Mouse (Mus musculus): Measurements from ENCODE around the gene Thsd4.
A peak's percentile ranks its signal among the peaks of the same experiment; 100 is the strongest.

Gene Thsd4

GRCm38 (mm10) chr9:60454406-60455076 is 67.3 kb downstream of the Thsd4 start:
- no peak for DNase-seq

GRCm38 (mm10) chr9:60449498-60449897 is 72.3 kb downstream of the Thsd4 start:
- no peak for DNase-seq

- no peak for DNase-seq
Measured at GRCm38 (mm10) chr9:60445821-60446220, 76.0 kb downstream of the Thsd4 start.

DNA sequence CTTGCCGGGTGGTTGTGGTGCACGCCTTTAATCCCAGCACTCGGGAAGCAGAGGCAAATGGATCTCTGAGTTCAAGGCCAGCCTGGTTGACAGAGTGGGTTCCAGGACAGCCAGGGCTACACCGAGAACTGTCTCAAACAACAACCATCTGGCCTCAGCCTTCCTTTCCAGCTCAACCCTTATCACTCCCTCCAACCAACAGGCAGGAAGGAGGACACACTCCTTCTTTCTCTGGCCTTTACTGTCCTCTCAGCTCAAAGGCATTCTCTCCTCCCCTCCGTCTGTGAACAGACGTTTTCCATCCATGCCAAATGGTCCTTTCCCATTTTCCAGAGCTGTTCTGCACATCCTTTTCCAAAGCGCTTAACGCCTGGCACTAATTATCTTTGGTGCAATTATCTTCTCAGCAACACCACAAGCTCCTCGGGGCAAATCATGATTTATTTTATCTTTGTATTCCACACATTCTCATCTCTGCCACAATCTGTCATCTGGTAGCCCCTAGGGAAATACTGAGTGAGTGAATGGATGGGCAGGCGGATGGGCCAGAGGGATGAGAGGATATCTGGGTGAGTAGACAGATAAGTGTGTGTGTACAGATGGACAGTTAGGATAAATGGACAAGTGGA is 80.5 kb downstream of the Thsd4 start:
- no peak for DNase-seq

GRCm38 (mm10) chr9:60440506-60440905 is 81.3 kb downstream of the Thsd4 start:
- no peak for DNase-seq

DNA sequence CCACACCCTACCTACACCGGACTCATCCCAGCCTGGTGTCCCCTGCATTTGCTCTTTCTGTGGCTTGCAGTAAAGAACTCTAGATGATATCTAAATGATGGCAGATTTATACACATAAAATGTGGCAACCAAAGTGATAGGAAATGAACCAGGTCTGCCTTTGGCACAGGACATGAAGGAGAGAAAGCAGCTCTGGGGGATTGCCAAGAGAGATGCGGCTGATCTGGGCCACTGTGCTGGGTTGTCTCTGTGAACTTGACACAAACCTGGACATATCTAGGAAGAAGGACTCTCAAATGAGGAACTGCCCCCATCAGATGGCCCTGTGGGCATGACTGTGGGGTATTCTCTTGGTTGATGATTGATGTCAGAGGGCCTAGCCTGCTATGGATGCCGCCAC is 85.6 kb downstream of the Thsd4 start:
- DNase-seq: no peak

- no peak for DNase-seq
Measured at GRCm38 (mm10) chr9:60434093-60434492, 87.8 kb downstream of the Thsd4 start.

- no peak for DNase-seq
Measured at GRCm38 (mm10) chr9:60431924-60432323, 89.9 kb downstream of the Thsd4 start.

DNA sequence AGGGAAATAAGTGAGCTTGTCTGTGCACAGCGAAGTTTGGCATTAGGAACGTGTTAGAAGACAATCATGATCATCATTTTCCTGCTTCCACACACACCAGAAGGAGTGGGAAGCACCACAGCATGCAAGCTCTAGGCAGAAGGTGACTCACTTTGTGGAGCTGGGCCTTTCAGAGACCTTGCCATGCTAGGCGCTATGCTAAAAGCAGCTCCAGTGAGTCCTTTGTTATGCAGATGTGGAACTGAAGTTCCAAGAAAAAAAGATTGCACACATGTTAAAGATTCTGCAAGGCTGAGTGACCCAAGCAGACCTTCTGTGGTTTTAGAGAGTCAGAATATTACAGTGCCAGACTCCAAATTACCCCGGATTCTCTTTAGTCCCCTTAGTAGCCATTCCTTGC is 91.8 kb downstream of the Thsd4 start:
- DNase-seq: no peak

- no peak for DNase-seq
Measured at GRCm38 (mm10) chr9:60414076-60414755, 107.6 kb downstream of the Thsd4 start.

DNA sequence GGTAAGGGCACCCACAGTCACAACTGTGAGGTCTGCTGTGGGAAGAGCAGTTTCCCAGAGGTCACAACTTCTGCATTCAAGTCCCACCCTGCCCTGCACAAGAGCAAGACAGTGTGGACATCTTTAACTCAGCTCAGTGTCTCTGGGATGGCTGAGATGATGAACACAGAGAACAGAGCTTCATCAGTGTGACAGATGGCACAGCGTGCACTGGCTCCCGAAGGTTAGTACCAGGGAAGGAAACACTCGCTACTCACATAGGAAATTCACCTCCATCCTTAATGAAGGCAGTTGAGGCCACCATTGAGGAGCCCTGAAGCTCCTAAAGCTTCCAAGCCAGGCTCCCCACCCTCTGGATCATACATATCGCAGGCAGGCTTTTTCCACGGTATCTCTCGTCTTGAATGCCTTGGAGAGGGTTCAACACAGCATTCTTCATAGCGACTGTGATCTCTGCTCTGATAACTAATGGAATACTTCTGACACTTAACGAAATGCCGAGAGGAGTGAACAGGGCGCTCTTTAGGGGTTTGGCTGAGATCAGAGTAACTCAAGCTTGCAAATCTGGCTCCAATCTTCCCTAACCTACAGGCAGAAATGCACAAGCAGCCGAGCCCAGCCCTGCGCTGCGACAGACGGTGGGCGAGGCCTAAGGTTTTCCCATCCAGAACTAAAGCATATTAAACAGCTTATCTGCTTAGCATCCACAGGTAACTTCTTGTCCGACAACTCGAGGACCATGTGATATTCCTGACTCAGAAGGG is 110.8 kb downstream of the Thsd4 start:
- no peak for DNase-seq

GRCm38 (mm10) chr9:60407374-60407773 is 114.5 kb downstream of the Thsd4 start:
- no peak for DNase-seq

- no peak for DNase-seq
Measured at GRCm38 (mm10) chr9:60405777-60406176, 116.1 kb downstream of the Thsd4 start.

GRCm38 (mm10) chr9:60402681-60403080 is 119.2 kb downstream of the Thsd4 start:
- no peak for DNase-seq

- peak; percentile 17 for DNase-seq
Measured at GRCm38 (mm10) chr9:60400001-60400400, 121.8 kb downstream of the Thsd4 start.

- no peak for DNase-seq
Measured at GRCm38 (mm10) chr9:60398073-60398472, 123.8 kb downstream of the Thsd4 start.

DNA sequence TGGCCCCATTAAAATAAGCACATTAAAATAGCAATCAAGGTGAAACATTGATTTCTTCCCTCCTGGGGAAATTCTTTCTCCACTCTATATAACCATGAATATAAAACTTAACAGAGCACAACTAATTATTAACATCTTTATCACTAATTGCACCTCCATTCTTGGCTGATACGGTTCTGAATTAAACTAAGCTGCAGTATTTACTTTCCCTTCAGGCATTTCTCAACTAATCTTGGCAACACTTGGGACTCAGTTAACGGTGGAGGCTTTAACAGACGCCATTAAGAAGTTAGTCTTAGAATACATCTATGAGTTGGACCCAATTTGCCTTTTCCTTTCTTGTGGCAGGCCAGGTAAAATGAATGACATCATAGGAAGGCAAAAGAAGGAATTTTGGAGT is 125.8 kb downstream of the Thsd4 start:
- no peak for DNase-seq

- no peak for DNase-seq
Measured at GRCm38 (mm10) chr9:60392916-60393315, 128.9 kb downstream of the Thsd4 start.

- no peak for DNase-seq
Measured at GRCm38 (mm10) chr9:60384751-60385150, 137.1 kb downstream of the Thsd4 start.

DNA sequence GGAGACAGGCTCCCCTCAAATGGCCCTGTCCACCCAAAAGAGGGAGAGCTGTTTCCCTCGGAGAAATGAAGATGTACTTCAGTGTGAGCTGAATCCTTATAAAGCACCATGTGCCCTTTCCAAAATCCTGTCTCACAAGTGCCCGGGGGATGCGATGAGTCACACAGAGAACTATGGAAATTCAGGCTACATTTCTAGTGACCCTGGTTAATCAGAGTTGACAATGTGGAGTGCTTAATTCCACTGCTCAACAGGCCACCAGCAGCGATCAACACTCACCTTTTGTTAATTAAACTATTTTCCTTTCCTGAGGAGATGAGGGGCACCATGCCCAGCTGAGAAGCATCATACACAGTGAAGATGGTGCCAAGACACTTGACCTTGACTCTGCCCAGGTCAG is 138.9 kb downstream of the Thsd4 start:
- DNase-seq: no peak

DNA sequence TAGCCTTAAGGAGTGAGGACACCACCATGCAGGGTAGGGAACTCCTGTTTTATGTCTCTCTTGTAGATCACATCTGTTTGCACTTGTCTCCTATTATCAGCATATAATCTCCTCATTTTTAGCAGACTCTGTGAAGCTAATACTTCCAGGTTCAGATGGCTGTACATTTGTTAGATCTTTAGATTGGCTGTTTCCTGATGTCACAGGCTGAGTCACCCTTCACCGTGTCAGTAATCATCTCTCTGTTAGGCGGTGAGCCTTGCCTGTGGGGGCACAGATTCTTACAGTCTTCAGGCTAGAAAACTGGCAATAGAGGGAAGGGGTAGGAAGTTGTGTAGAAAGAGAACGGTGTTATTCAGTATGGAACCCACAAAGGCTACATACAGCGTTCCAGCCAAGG is 139.3 kb downstream of the Thsd4 start:
- no peak for DNase-seq

- no peak for DNase-seq
Measured at GRCm38 (mm10) chr9:60381010-60381409, 140.8 kb downstream of the Thsd4 start.

DNA sequence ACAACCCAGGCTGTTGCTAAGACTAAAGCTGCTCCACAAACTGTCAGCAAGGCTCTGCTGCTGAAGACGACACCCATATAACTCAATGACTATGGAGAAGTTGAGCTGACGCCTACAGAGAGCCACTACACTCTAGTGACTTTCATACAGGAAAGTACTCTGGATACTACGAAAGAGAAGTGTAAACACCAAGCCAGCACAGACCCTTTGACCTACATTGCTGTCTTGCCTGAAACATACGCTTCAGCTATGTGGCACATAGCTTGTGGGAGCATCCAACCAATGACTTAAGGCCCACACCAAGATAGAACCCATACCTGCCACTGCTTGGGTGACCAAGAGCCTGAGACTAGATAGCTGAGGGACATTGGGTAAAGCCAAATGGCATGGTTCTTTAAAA is 141.3 kb downstream of the Thsd4 start:
- DNase-seq: no peak

GRCm38 (mm10) chr9:60378235-60378634 is 143.6 kb downstream of the Thsd4 start:
- no peak for DNase-seq

All from liver (tissue).